Comparison of ENCODE assay signal across 10 mouse cellular contexts in the genomic region with DNA sequence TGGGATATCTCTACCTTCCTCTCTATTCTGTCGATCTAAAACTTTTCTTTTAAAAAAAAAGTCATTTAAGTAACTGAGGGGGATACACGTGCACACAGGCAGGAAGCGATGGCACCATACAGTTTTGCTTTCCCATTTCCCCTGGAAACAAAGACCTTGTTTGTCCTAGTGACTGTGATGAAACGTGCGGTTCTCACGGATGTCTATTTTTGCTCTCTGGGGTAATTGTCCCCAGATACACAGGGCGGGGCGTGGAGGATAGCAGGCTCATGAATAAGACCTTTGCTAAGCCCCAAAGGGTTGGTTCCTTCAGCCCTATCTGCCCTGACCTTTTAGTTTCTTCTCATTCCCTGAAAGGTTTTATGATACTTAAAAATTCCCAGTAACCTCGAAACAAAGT.
DNase-seq lines count a peak whose midpoint lies in the region; ATAC-seq lines count a peak whose summit lies in the region.
"Had no signal": no experiment of that assay in that cellular context is flagged by ENCODE, and none has a peak within 500 bp of the region (broad histone marks: within the 10 kb centered on the region; RNA-seq: fewer than 3 reads in every experiment).

No protein-coding gene starts in this region.

- peak; percentile 38 for DNase-seq in kidney, postnatal 10 days
- peak; percentile 38 for DNase-seq in induced T-regulatory cell, adult 2 months (ENCODE audit: low read depth)
- peak; percentile 54 to 72 for DNase-seq in monocyte, adult 2 months (ENCODE audit: low read depth in 1 of 2, low spot score in 2 of 2)
- DNase-seq in adrenal gland, adult 18-20 months (ENCODE audit: low spot score in 2 of 2): no peak
- DNase-seq: forebrain, postnatal 0 days had no signal

- no peak overlapping the region for H3K4me2 ChIP-seq in kidney, embryonic 14.5 days (replicated peaks; ENCODE audit: low read depth, low read length)
- no peak overlapping the region for H3K4me2 ChIP-seq in midbrain, embryonic 13.5 days (replicated peaks)

- no peak overlapping the region for H3K4me3 ChIP-seq in kidney, embryonic 14.5 days (ENCODE audit: low read length)
- no peak overlapping the region for H3K4me3 ChIP-seq in midbrain, embryonic 13.5 days (replicated peaks)

- no peaks in the 10 kb centered on the region for H3K9me3 ChIP-seq in kidney, embryonic 14.5 days (ENCODE audit: control insufficient read depth, low read length)
- H3K9me3 ChIP-seq in midbrain, embryonic 13.5 days: no peaks in the 10 kb centered on the region

- no peaks in the 10 kb centered on the region for H3K36me3 ChIP-seq in kidney, embryonic 14.5 days (ENCODE audit: control insufficient read depth, insufficient read depth, low read length)
- H3K36me3 ChIP-seq in midbrain, embryonic 13.5 days: no peaks in the 10 kb centered on the region

- H3K4me1 ChIP-seq in kidney, embryonic 14.5 days (ENCODE audit: control insufficient read depth, insufficient read depth, low read length): no peaks in the 10 kb centered on the region
- 0 out of 2 replicates have a peak, but pooled peaks cover 3% of the 10 kb centered on the region for H3K4me1 ChIP-seq in midbrain, embryonic 13.5 days (replicated peaks)

- 82% methylated on average over 9 of the region's 9 CpGs for WGBS in kidney, embryonic 14.5 days
- 85% methylated on average over 9 of the region's 9 CpGs for WGBS in midbrain, embryonic 13.5 days

- no peak overlapping the region for H3K27ac ChIP-seq in kidney, embryonic 14.5 days (ENCODE audit: low read depth, low read length)
- H3K27ac ChIP-seq in midbrain, embryonic 13.5 days: no peak overlapping the region

- H3K27me3 ChIP-seq in kidney, embryonic 14.5 days (ENCODE audit: control insufficient read depth, insufficient read depth, low read length): no peaks in the 10 kb centered on the region
- H3K27me3 ChIP-seq in midbrain, embryonic 13.5 days: no peaks in the 10 kb centered on the region

- no peak for ATAC-seq in kidney, embryonic 14.5 days (ENCODE audit: low FRiP score, low TSS enrichment)
- ATAC-seq in common myeloid progenitor, adult 5-6 weeks (replicated peaks; ENCODE audit: low read depth, poor library complexity, severe bottlenecking): peak; percentile 74
- ATAC-seq in midbrain, embryonic 13.5 days: no peak
- ATAC-seq in erythroblast, adult 5-6 weeks (replicated peaks; ENCODE audit: low FRiP score, poor library complexity, severe bottlenecking): no peak
- ATAC-seq: forebrain, postnatal 0 days; midbrain, embryonic 16.5 days had no signal

- H3K9ac ChIP-seq in kidney, embryonic 14.5 days (ENCODE audit: low read depth, low read length): no peak overlapping the region
- no peak overlapping the region for H3K9ac ChIP-seq in midbrain, embryonic 13.5 days (replicated peaks)
- H3K9ac ChIP-seq: forebrain, postnatal 0 days had no signal

Comparison
In these comparisons a context has a peak if more than half of its experiments do, and no peak if none do; other contexts are left out.
1. DNase-seq: peak in kidney, postnatal 10 days (single experiment), induced T-regulatory cell, adult 2 months (single experiment) and monocyte, adult 2 months (2 of 2); none in adrenal gland, adult 18-20 months (0 of 2).